In genomic region chr5:139007141-139007775, GRCm38 (mm10) we compare ENCODE assay signal across 12 mouse cellular contexts. TPM values are rescaled to one million over a fixed set of nuclear protein-coding genes. Genes with fewer than 3 reads are reported as not detected.
DNase-seq lines count a peak whose midpoint lies in the region; ATAC-seq and TF ChIP-seq lines count a peak whose summit lies in the region.
"Had no signal": no experiment of that assay in that cellular context is flagged by ENCODE, and none has a peak within 500 bp of the region (broad histone marks: within the 10 kb centered on the region; RNA-seq: fewer than 3 reads in every experiment).

No protein-coding gene starts in this region.

- H3K4me3 ChIP-seq in embryonic facial prominence, embryonic 11.5 days (ENCODE audit: low read depth, low read length), result no peak overlapping the region
- no peak overlapping the region for H3K4me3 ChIP-seq in embryonic facial prominence, embryonic 10.5 days
- no peak overlapping the region for H3K4me3 ChIP-seq in kidney, embryonic 16.5 days (ENCODE audit: low read length)
- H3K4me3 ChIP-seq in stomach, postnatal 0 days (ENCODE audit: low read depth, low read length), result no peak overlapping the region
- no peak overlapping the region for H3K4me3 ChIP-seq in hindbrain, embryonic 13.5 days
- no peak overlapping the region for H3K4me3 ChIP-seq in hindbrain, embryonic 12.5 days
- H3K4me3 ChIP-seq: embryonic facial prominence, embryonic 15.5 days; neural tube, embryonic 12.5 days had no signal

- H3K9ac ChIP-seq in embryonic facial prominence, embryonic 11.5 days (replicated peaks; ENCODE audit: low read length), result no peak overlapping the region
- no peak overlapping the region for H3K9ac ChIP-seq in kidney, embryonic 16.5 days (replicated peaks; ENCODE audit: low read length)
- H3K9ac ChIP-seq in stomach, postnatal 0 days (ENCODE audit: low read length), result no peak overlapping the region
- no peak overlapping the region for H3K9ac ChIP-seq in hindbrain, embryonic 13.5 days
- H3K9ac ChIP-seq in hindbrain, embryonic 12.5 days, result no peak overlapping the region
- H3K9ac ChIP-seq: embryonic facial prominence, embryonic 15.5 days; neural tube, embryonic 12.5 days had no signal

- TF ChIP-seq EP300 in stomach, postnatal 0 days (optimal IDR thresholded peaks at IDR 0.05), result no peak

- no peaks in the 10 kb centered on the region for H3K9me3 ChIP-seq in embryonic facial prominence, embryonic 11.5 days (replicated peaks; ENCODE audit: control insufficient read depth, low read length)
- peaks cover 3% of the 10 kb centered on the region; the same call in 1 of the 2 replicates for H3K9me3 ChIP-seq in embryonic facial prominence, embryonic 10.5 days
- H3K9me3 ChIP-seq in kidney, embryonic 16.5 days (ENCODE audit: low read length), result peaks cover under 1% of the 10 kb centered on the region; the same call in 1 of the 2 replicates
- no peaks in the 10 kb centered on the region for H3K9me3 ChIP-seq in stomach, postnatal 0 days (ENCODE audit: control insufficient read depth, low read length)
- H3K9me3 ChIP-seq in hindbrain, embryonic 13.5 days, result no peaks in the 10 kb centered on the region
- no peaks in the 10 kb centered on the region for H3K9me3 ChIP-seq in hindbrain, embryonic 12.5 days (replicated peaks)
- H3K9me3 ChIP-seq: embryonic facial prominence, embryonic 15.5 days; neural tube, embryonic 12.5 days had no signal

- ATAC-seq in embryonic facial prominence, embryonic 11.5 days (replicated peaks; ENCODE audit: insufficient number of reproducible peaks, low FRiP score, low TSS enrichment, low read depth), result no peak
- ATAC-seq in kidney, embryonic 16.5 days (ENCODE audit: low FRiP score, low TSS enrichment), result peak; percentile 35; the same call in 1 of the 2 replicates
- peak; percentile 83 for ATAC-seq in stomach, postnatal 0 days (ENCODE audit: low FRiP score, low TSS enrichment)
- no peak for ATAC-seq in hindbrain, embryonic 13.5 days (ENCODE audit: low FRiP score)
- no peak for ATAC-seq in hindbrain, embryonic 12.5 days (ENCODE audit: low FRiP score)
- ATAC-seq: inflammation-experienced regulatory T-cells, adult 6 months had no signal

- H3K4me1 ChIP-seq in embryonic facial prominence, embryonic 11.5 days (ENCODE audit: control insufficient read depth, insufficient read depth, low read length), result no peaks in the 10 kb centered on the region
- no peaks in the 10 kb centered on the region for H3K4me1 ChIP-seq in embryonic facial prominence, embryonic 10.5 days
- no peaks in the 10 kb centered on the region for H3K4me1 ChIP-seq in kidney, embryonic 16.5 days (ENCODE audit: insufficient read depth, low read length)
- no peaks in the 10 kb centered on the region for H3K4me1 ChIP-seq in stomach, postnatal 0 days (replicated peaks; ENCODE audit: control insufficient read depth, insufficient read depth)
- H3K4me1 ChIP-seq in hindbrain, embryonic 13.5 days (replicated peaks), result no peaks in the 10 kb centered on the region
- H3K4me1 ChIP-seq in hindbrain, embryonic 12.5 days, result no peaks in the 10 kb centered on the region
- H3K4me1 ChIP-seq: neural tube, embryonic 12.5 days had no signal

- H3K27ac ChIP-seq in embryonic facial prominence, embryonic 11.5 days (replicated peaks; ENCODE audit: low read depth, low read length), result no peak overlapping the region
- H3K27ac ChIP-seq in embryonic facial prominence, embryonic 10.5 days (replicated peaks), result no peak overlapping the region
- H3K27ac ChIP-seq in kidney, embryonic 16.5 days (ENCODE audit: low read length), result no peak overlapping the region
- H3K27ac ChIP-seq in stomach, postnatal 0 days (replicated peaks), result no peak overlapping the region
- H3K27ac ChIP-seq in hindbrain, embryonic 13.5 days, result no peak overlapping the region
- no peak overlapping the region for H3K27ac ChIP-seq in hindbrain, embryonic 12.5 days
- H3K27ac ChIP-seq: embryonic facial prominence, embryonic 15.5 days; neural tube, embryonic 12.5 days had no signal

- H3K36me3 ChIP-seq in embryonic facial prominence, embryonic 11.5 days (replicated peaks; ENCODE audit: control insufficient read depth, insufficient read depth, low read depth, low read length), result no peaks in the 10 kb centered on the region
- no peaks in the 10 kb centered on the region for H3K36me3 ChIP-seq in embryonic facial prominence, embryonic 10.5 days (replicated peaks)
- H3K36me3 ChIP-seq in kidney, embryonic 16.5 days (ENCODE audit: insufficient read depth, low read length), result no peaks in the 10 kb centered on the region
- H3K36me3 ChIP-seq in stomach, postnatal 0 days (ENCODE audit: control insufficient read depth, insufficient read depth, low read length), result no peaks in the 10 kb centered on the region
- H3K36me3 ChIP-seq in hindbrain, embryonic 13.5 days, result no peaks in the 10 kb centered on the region
- no peaks in the 10 kb centered on the region for H3K36me3 ChIP-seq in hindbrain, embryonic 12.5 days
- H3K36me3 ChIP-seq: embryonic facial prominence, embryonic 15.5 days; neural tube, embryonic 12.5 days had no signal

- TF ChIP-seq CTCF in stomach, postnatal 0 days (IDR thresholded peaks at IDR 0.05; ENCODE audit: low read depth), result peak; percentile 71

- no peak overlapping the region for H3K4me2 ChIP-seq in embryonic facial prominence, embryonic 11.5 days (ENCODE audit: low read depth, low read length)
- no peak overlapping the region for H3K4me2 ChIP-seq in kidney, embryonic 16.5 days (replicated peaks; ENCODE audit: low read depth, low read length)
- H3K4me2 ChIP-seq in stomach, postnatal 0 days (replicated peaks; ENCODE audit: low read depth), result no peak overlapping the region
- H3K4me2 ChIP-seq in hindbrain, embryonic 13.5 days, result no peak overlapping the region
- no peak overlapping the region for H3K4me2 ChIP-seq in hindbrain, embryonic 12.5 days (replicated peaks)
- H3K4me2 ChIP-seq: embryonic facial prominence, embryonic 15.5 days; neural tube, embryonic 12.5 days had no signal

- no peaks in the 10 kb centered on the region for H3K27me3 ChIP-seq in embryonic facial prominence, embryonic 11.5 days (ENCODE audit: control insufficient read depth, insufficient read depth, low read length)
- no peaks in the 10 kb centered on the region for H3K27me3 ChIP-seq in embryonic facial prominence, embryonic 10.5 days (replicated peaks; ENCODE audit: low read depth, poor library complexity, severe bottlenecking)
- H3K27me3 ChIP-seq in kidney, embryonic 16.5 days (ENCODE audit: insufficient read depth, low read length), result 0 out of 2 replicates have a peak, but pooled peaks cover 6% of the 10 kb centered on the region
- no peaks in the 10 kb centered on the region for H3K27me3 ChIP-seq in stomach, postnatal 0 days (ENCODE audit: control insufficient read depth, insufficient read depth, low read length)
- peaks cover 17% of the 10 kb centered on the region; the same call in 1 of the 2 replicates for H3K27me3 ChIP-seq in hindbrain, embryonic 13.5 days
- H3K27me3 ChIP-seq in hindbrain, embryonic 12.5 days, result no peaks in the 10 kb centered on the region; the same call in 1 of the 2 replicates
- H3K27me3 ChIP-seq: embryonic facial prominence, embryonic 15.5 days; neural tube, embryonic 12.5 days had no signal

- 55% methylated on average over 4 of the region's 4 CpGs for WGBS in embryonic facial prominence, embryonic 11.5 days
- 60% methylated on average over 4 of the region's 4 CpGs for WGBS in embryonic facial prominence, embryonic 10.5 days
- 48% methylated on average over 4 of the region's 4 CpGs for WGBS in kidney, embryonic 16.5 days
- WGBS in stomach, postnatal 0 days, result 51% methylated on average over 4 of the region's 4 CpGs
- WGBS in hindbrain, embryonic 13.5 days, result 52% methylated on average over 4 of the region's 4 CpGs
- 57% methylated on average over 4 of the region's 4 CpGs for whole genome bisulfite sequencing in hindbrain, embryonic 12.5 days

- peak; percentile 5 for DNase-seq in embryonic facial prominence, embryonic 11.5 days (ENCODE audit: low spot score)
- no peak for DNase-seq in embryonic facial prominence, embryonic 10.5 days (ENCODE audit: low spot score)
- DNase-seq in retina, embryonic 14.5 days (ENCODE audit: low spot score), result peak; percentile 40
- DNase-seq in retina, postnatal 1 day, result no peak
- peak; percentile 45 for DNase-seq in stomach, postnatal 0 days (ENCODE audit: low spot score)
- DNase-seq: adrenal gland, adult 2 months had no signal

RNA-seq across cellular contexts. Expression of gene Pdgfa, which starts 10.1 kb away (rescaled TPM):
- 34.5 and 39.3 TPM in 2 replicates for polyA plus RNA-seq in embryonic facial prominence, embryonic 11.5 days (2014; fragmentation: Nextera tagmentation; extraction: Ambion mirVana)
- 30.8 and 33.5 TPM in 2 replicates for polyA plus RNA-seq in embryonic facial prominence, embryonic 10.5 days (2016; fragmentation: Nextera tagmentation; extraction: Ambion mirVana)
- polyA plus RNA-seq in kidney, embryonic 16.5 days (2015; fragmentation: Nextera tagmentation; extraction: Ambion mirVana), result 57.1 and 58.6 TPM in 2 replicates
- polyA plus RNA-seq in stomach, postnatal 0 days (2015; fragmentation: Nextera tagmentation; extraction: Ambion mirVana), result 56.5 and 60.4 TPM in 2 replicates
- 13.7 and 14.5 TPM in 2 replicates for polyA plus RNA-seq in hindbrain, embryonic 13.5 days (2015; fragmentation: Nextera tagmentation; extraction: Ambion mirVana)
- polyA plus RNA-seq in hindbrain, embryonic 12.5 days (2016; fragmentation: Nextera tagmentation; extraction: Ambion mirVana), result 11.2 and 13.4 TPM in 2 replicates

Comparison
In these comparisons a context has a peak if more than half of its experiments do, and no peak if none do; other contexts are left out.
1. DNase-seq: peak in embryonic facial prominence, embryonic 11.5 days (single experiment), retina, embryonic 14.5 days (single experiment) and stomach, postnatal 0 days (single experiment); none in embryonic facial prominence, embryonic 10.5 days (single experiment) and retina, postnatal 1 day (single experiment).
2. ATAC-seq: peak in kidney, embryonic 16.5 days (single experiment) and stomach, postnatal 0 days (single experiment); none in embryonic facial prominence, embryonic 11.5 days (single experiment), hindbrain, embryonic 13.5 days (single experiment) and hindbrain, embryonic 12.5 days (single experiment).